Mouse (Mus musculus) heart, embryonic 16.5 days (tissue): ENCODE measurements around the gene Mak. TPM values are rescaled to one million over a fixed set of nuclear protein-coding genes. Genes with fewer than 3 reads are reported as not detected.
"Not testable (repeated sequence)": the region's sequence is repeated elsewhere in the genome, so short reads cannot be mapped to it uniquely, and the experiment has no call there.

Source experiments
- ATAC-seq: fragments of 200-750 bp; cut with Nextera tagmentation; replicated peaks from 2 replicates; pipeline ENCODE4 v1.8.0; 2017; ENCODE audit warnings: moderate number of reproducible peaks; ENCODE audit not compliant: insufficient read depth, low FRiP score; ENCODE audit errors: extremely low read depth
- H3K27ac ChIP-seq: fragments of 300-500 bp; sonication (generic); 2 replicates; pipeline ENCODE4 v1.5.1; 2014; ENCODE audit warnings: mild to moderate bottlenecking, low read length, control low read depth, moderate library complexity
- H3K27me3 ChIP-seq: fragments of 300-500 bp; sonication (generic); 2 replicates; pipeline ENCODE4 v1.6.1; 2014; ENCODE audit warnings: low read length, mixed read lengths; ENCODE audit not compliant: control insufficient read depth, insufficient read depth
- H3K36me3 ChIP-seq: fragments of 300-500 bp; sonication (generic); 2 replicates; pipeline ENCODE4 v1.6.1; 2014; ENCODE audit not compliant: control insufficient read depth, insufficient read depth
- H3K4me1 ChIP-seq: fragments of 300-500 bp; sonication (generic); 2 replicates; pipeline ENCODE4 v1.6.1; 2014; ENCODE audit warnings: low read length, mixed read lengths; ENCODE audit not compliant: control insufficient read depth, insufficient read depth
- H3K4me2 ChIP-seq: fragments of 300-500 bp; sonication (generic); 2 replicates; pipeline ENCODE4 v1.6.1; 2014; ENCODE audit warnings: low read depth, mild to moderate bottlenecking, control low read depth, low read length
- H3K4me3 ChIP-seq: fragments of 300-500 bp; sonication (generic); 2 replicates; pipeline ENCODE4 v1.5.1; 2014; ENCODE audit warnings: mild to moderate bottlenecking, control low read depth, low read length
- H3K9ac ChIP-seq: fragments of 300-500 bp; sonication (generic); 2 replicates; pipeline ENCODE4 v1.6.1; 2014; ENCODE audit warnings: low read length, control low read depth
- H3K9me3 ChIP-seq: fragments of 300-500 bp; sonication (generic); replicated peaks from 2 replicates; pipeline ENCODE4 v1.6.1; 2016; ENCODE audit warnings: low read length; ENCODE audit not compliant: control insufficient read depth
- WGBS: fragments of 180-500 bp; shearing (Covaris S2); extraction: QIAGEN DNeasy Blood & Tissue Kit; methylation state at CpG from one replicate; pipeline ENCODE4 v1.1.7; 2014; 5-methylcytosine and 5-hydroxymethylcytosine counted together
- polyA plus RNA-seq: library from polyadenylated mRNA; unstranded; fragments of >200 nt; fragmentation: Nextera tagmentation; extraction: Ambion mirVana; gene quantifications from 2 replicates; pipeline ENCODE4 v1.2.1, GENCODE M21; 2015

The Mak gene
- polyA plus RNA-seq, 1 experiment from 2014 or later: 0.16 TPM

GRCm38 (mm10) chr13:40994487-40995263, 84.8 kb downstream of the Mak start:
- peak overlapping the region; percentile 12; the same call in 1 of the 2 replicates for H3K4me2 ChIP-seq

GRCm38 (mm10) chr13:40988418-40988817, 91.1 kb downstream of the Mak start:
- Histone ChIP-seq H3K9ac (no peak overlapping the region), H3K4me3 (no peak overlapping the region), H3K4me1 (no peaks in the 10 kb centered on the region), H3K4me2 (no peak overlapping the region), H3K27ac (no peak overlapping the region), H3K36me3 (no peaks in the 10 kb centered on the region), H3K27me3 (no peaks in the 10 kb centered on the region), H3K9me3 (no peaks in the 10 kb centered on the region)
- no peak for ATAC-seq
- WGBS: 29% methylated on average over 2 of the region's 2 CpGs

More at GRCm38 (mm10) chr13:40994487-40995263, 84.8 kb downstream of the Mak start:
- H3K27me3 ChIP-seq: no peaks in the 10 kb centered on the region
- 19% methylated on average over 8 of the region's 8 CpGs for WGBS
- H3K9me3 ChIP-seq: no peaks in the 10 kb centered on the region
- no peak overlapping the region for H3K4me3 ChIP-seq
- ATAC-seq: no peak
- H3K9ac ChIP-seq: no peak overlapping the region
- no peaks in the 10 kb centered on the region; the same call in 1 of the 2 replicates for H3K4me1 ChIP-seq
- no peak overlapping the region for H3K27ac ChIP-seq
- H3K36me3 ChIP-seq: no peaks in the 10 kb centered on the region

- not testable (repeated sequence) for H3K36me3 ChIP-seq, H3K27me3 ChIP-seq, H3K9me3 ChIP-seq, H3K27ac ChIP-seq, H3K4me2 ChIP-seq, ATAC-seq, H3K4me3 ChIP-seq, H3K9ac ChIP-seq, H3K4me1 ChIP-seq
- 61% methylated on average over 4 of the region's 4 CpGs for WGBS
Observed at GRCm38 (mm10) chr13:40987608-40988303, 91.8 kb downstream of the Mak start.

GRCm38 (mm10) chr13:40986081-40986480, 93.4 kb downstream of the Mak start:
- H3K9me3 ChIP-seq: no peaks in the 10 kb centered on the region
- no peaks in the 10 kb centered on the region for H3K4me1 ChIP-seq
- 88% methylated on average over 5 of the region's 5 CpGs for WGBS
- H3K4me2 ChIP-seq: no peak overlapping the region
- H3K9ac ChIP-seq: no peak overlapping the region
- no peak for ATAC-seq
- H3K27me3 ChIP-seq: no peaks in the 10 kb centered on the region
- H3K36me3 ChIP-seq: no peaks in the 10 kb centered on the region
- no peak overlapping the region for H3K4me3 ChIP-seq
- H3K27ac ChIP-seq: no peak overlapping the region

- no peaks in the 10 kb centered on the region for H3K9me3 ChIP-seq
- ATAC-seq: no peak
- no peaks in the 10 kb centered on the region for H3K27me3 ChIP-seq
- H3K9ac ChIP-seq: no peak overlapping the region
- no peak overlapping the region for H3K4me2 ChIP-seq
- H3K4me3 ChIP-seq: no peak overlapping the region
- H3K27ac ChIP-seq: no peak overlapping the region
- H3K36me3 ChIP-seq: no peaks in the 10 kb centered on the region
- no peaks in the 10 kb centered on the region for H3K4me1 ChIP-seq
- WGBS: 74% methylated on average over 1 of the region's 1 CpGs
Observed at GRCm38 (mm10) chr13:40982759-40983158, 96.7 kb downstream of the Mak start.

- H3K9ac ChIP-seq: no peak overlapping the region
- 0 out of 2 replicates have a peak overlapping the region, but pooled peaks have one; percentile 1 for H3K4me2 ChIP-seq
- ATAC-seq: no peak
- H3K4me1 ChIP-seq: no peaks in the 10 kb centered on the region
- H3K27ac ChIP-seq: peak overlapping the region; percentile 47
- no peaks in the 10 kb centered on the region for H3K9me3 ChIP-seq
- WGBS: 42% methylated on average over 2 of the region's 2 CpGs
- H3K4me3 ChIP-seq: no peak overlapping the region
- H3K27me3 ChIP-seq: no peaks in the 10 kb centered on the region
- H3K36me3 ChIP-seq: no peaks in the 10 kb centered on the region
Observed at GRCm38 (mm10) chr13:40979321-40979720, 100.2 kb downstream of the Mak start.

GRCm38 (mm10) chr13:40978652-40979051, 100.9 kb downstream of the Mak start:
- WGBS: 54% methylated on average over 4 of the region's 4 CpGs
- Histone ChIP-seq H3K27ac (peak overlapping the region; percentile 47), H3K4me3 (no peak overlapping the region), H3K27me3 (no peaks in the 10 kb centered on the region), H3K4me1 (no peaks in the 10 kb centered on the region), H3K36me3 (no peaks in the 10 kb centered on the region), H3K9me3 (no peaks in the 10 kb centered on the region), H3K4me2 (0 out of 2 replicates have a peak overlapping the region, but pooled peaks have one; percentile 1), H3K9ac (no peak overlapping the region)
- peak; percentile 65 for ATAC-seq

GRCm38 (mm10) chr13:40977609-40978008, 101.9 kb downstream of the Mak start:
- H3K4me3 ChIP-seq: no peak overlapping the region
- no peaks in the 10 kb centered on the region for H3K4me1 ChIP-seq

More at GRCm38 (mm10) chr13:40977609-40978008, 101.9 kb downstream of the Mak start:
- Histone ChIP-seq H3K36me3 (no peaks in the 10 kb centered on the region), H3K27me3 (no peaks in the 10 kb centered on the region), H3K9me3 (no peaks in the 10 kb centered on the region), H3K4me2 (no peak overlapping the region), H3K9ac (no peak overlapping the region), H3K27ac (no peak overlapping the region)
- WGBS: 17% methylated on average over 7 of the region's 7 CpGs
- no peak for ATAC-seq
